Mouse (Mus musculus) lung, postnatal 4 days (tissue): ENCODE measurements around the gene Cfap99.

ENCODE experiments used
- DNase-seq, 2 experiments: peaks; one replicate each; pipeline ENCODE4 v3.0.0; 2021

The Cfap99 gene

GRCm38 (mm10) chr5:34288154-34288716 lies at the start of gene Cfap99, which contains the start of gene Zfyve28:
Cfap99 (plus strand) TSS chr5:34288600.
Zfyve28 (minus strand) TSS chr5:34288449.
- DNase-seq, result peak; percentile 69 to 82

- DNase-seq, result peak in 1 of 2 experiments; percentile 23
Observed at GRCm38 (mm10) chr5:34242224-34242963, 46.0 kb upstream of the Cfap99 start.

GRCm38 (mm10) chr5:34243062-34243461 lies 45.3 kb upstream of the Cfap99 start:
- DNase-seq, result no peak

GRCm38 (mm10) chr5:34246443-34246842 lies 42.0 kb upstream of the Cfap99 start:
- no peak for DNase-seq

- no peak for DNase-seq
Observed at GRCm38 (mm10) chr5:34249132-34249531, 39.3 kb upstream of the Cfap99 start.

- DNase-seq, result peak in 1 of 2 experiments; percentile 32
Observed at GRCm38 (mm10) chr5:34250090-34250489, 38.3 kb upstream of the Cfap99 start.

- DNase-seq, result no peak
Observed at GRCm38 (mm10) chr5:34251794-34252193, 36.6 kb upstream of the Cfap99 start.

GRCm38 (mm10) chr5:34252307-34252966 lies 36.0 kb upstream of the Cfap99 start:
- DNase-seq, result peak; percentile 40 to 46

- no peak for DNase-seq
Observed at GRCm38 (mm10) chr5:34252967-34253519, 35.4 kb upstream of the Cfap99 start.

- DNase-seq, result no peak
Observed at GRCm38 (mm10) chr5:34254309-34254708, 34.1 kb upstream of the Cfap99 start.

- DNase-seq, result no peak
Observed at GRCm38 (mm10) chr5:34255189-34255588, 33.2 kb upstream of the Cfap99 start.

GRCm38 (mm10) chr5:34259172-34259816 lies 29.1 kb upstream of the Cfap99 start:
- DNase-seq, result no peak

- DNase-seq, result no peak
Observed at GRCm38 (mm10) chr5:34266065-34266464, 22.3 kb upstream of the Cfap99 start.

- no peak for DNase-seq
Observed at GRCm38 (mm10) chr5:34269197-34269920, 19.0 kb upstream of the Cfap99 start.

GRCm38 (mm10) chr5:34269921-34270465 lies 18.4 kb upstream of the Cfap99 start:
- no peak for DNase-seq

GRCm38 (mm10) chr5:34271743-34272142 lies 16.7 kb upstream of the Cfap99 start:
- peak; percentile 22 to 57 for DNase-seq

GRCm38 (mm10) chr5:34273251-34273681 lies 15.1 kb upstream of the Cfap99 start:
- no peak for DNase-seq

GRCm38 (mm10) chr5:34274268-34274667 lies 14.1 kb upstream of the Cfap99 start:
- peak in 1 of 2 experiments; percentile 18 for DNase-seq

- DNase-seq, result no peak
Observed at GRCm38 (mm10) chr5:34274676-34275293, 13.6 kb upstream of the Cfap99 start.

GRCm38 (mm10) chr5:34276191-34276590 lies 12.2 kb upstream of the Cfap99 start:
- no peak for DNase-seq

- DNase-seq, result no peak
Observed at GRCm38 (mm10) chr5:34276746-34277145, 11.7 kb upstream of the Cfap99 start.
